Mouse (Mus musculus) limb, embryonic 10.5 days (tissue): Measurements from ENCODE around the gene Cep44. TPM values are rescaled to one million over a fixed set of nuclear protein-coding genes. Genes with fewer than 3 reads are reported as not detected.

ENCODE experiments used
- DNase-seq: peaks from one replicate; pipeline ENCODE4 v3.0.0-alpha.2; 2017; ENCODE audit warnings: low spot score
- H3K27ac ChIP-seq: fragments of 300-500 bp; sonication (generic); 2 replicates; pipeline ENCODE4 v1.5.1; 2016; ENCODE audit warnings: mild to moderate bottlenecking
- H3K27me3 ChIP-seq: fragments of 300-500 bp; sonication (generic); 2 replicates; pipeline ENCODE4 v1.6.1; 2016; ENCODE audit warnings: low read depth, mild to moderate bottlenecking; ENCODE audit not compliant: poor library complexity, severe bottlenecking
- H3K36me3 ChIP-seq: fragments of 300-500 bp; sonication (generic); 2 replicates; pipeline ENCODE4 v1.6.1; 2016; ENCODE audit warnings: mild to moderate bottlenecking, moderate library complexity
- H3K4me1 ChIP-seq: fragments of 300-500 bp; sonication (generic); 2 replicates; pipeline ENCODE4 v1.6.1; 2016
- H3K4me3 ChIP-seq: fragments of 300-500 bp; sonication (generic); 2 replicates; pipeline ENCODE4 v1.5.1; 2016; ENCODE audit warnings: mild to moderate bottlenecking, moderate library complexity
- H3K9me3 ChIP-seq: fragments of 300-500 bp; sonication (generic); replicated peaks from 2 replicates; pipeline ENCODE4 v1.6.1; 2016; ENCODE audit warnings: mild to moderate bottlenecking
- WGBS: fragments of 180-500 bp; shearing (Covaris S2); methylation state at CpG from one replicate; pipeline ENCODE4 v1.1.7; 2016; 5-methylcytosine and 5-hydroxymethylcytosine counted together
- polyA plus RNA-seq: library from polyadenylated mRNA; unstranded; fragments of >200 nt; fragmentation: Nextera tagmentation; extraction: Ambion mirVana; gene quantifications from 2 replicates; pipeline ENCODE4 v1.2.1, GENCODE M21; 2016

Cep44 gene
- polyA plus RNA-seq: 38.3 and 43.2 TPM in 2 replicates

DNA sequence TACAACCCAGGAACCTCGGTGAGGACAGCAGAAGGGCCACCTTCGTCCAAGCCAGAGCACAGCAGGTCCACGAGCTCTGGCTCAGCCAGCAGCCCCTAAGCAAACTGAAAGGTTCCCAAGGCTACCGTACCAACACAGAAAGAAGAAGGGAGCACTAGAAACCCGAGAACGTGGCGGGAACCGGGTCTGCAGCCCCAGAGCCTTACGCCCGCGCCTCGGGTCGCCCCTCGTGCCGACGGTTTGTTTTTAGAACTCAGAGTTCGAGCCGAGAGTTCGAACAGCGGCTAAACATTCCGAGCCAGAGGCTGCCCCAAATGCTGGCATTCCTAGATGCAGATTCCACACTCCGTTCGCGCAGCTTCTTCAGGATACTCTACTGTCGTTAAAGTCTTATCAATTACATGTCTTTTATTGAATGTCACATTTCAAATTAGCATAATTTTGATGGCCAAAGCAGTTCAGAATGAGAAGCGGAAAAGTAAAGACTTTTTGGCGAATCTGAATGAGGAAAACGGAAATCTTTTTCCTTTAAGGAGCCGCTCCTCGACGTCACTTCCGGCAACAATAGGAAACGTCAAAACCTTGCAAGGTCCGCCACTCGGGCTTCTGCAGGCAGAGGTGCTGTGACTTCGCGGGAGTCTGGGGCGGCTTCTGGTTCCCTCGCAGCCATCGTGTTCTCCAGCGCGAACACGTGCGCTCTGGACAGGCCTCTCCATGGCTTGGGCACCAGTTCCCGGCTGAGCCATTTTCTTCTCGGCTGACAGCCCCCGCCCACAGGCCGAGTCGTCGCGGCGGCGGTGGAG is at the start of gene Cep44, which contains the start of gene Fbxo8:
TSS of gene Cep44 (minus strand) at position 490 of the 803 bp plus-strand sequence.
TSS of gene Fbxo8 (plus strand) at position 533 of the 803 bp plus-strand sequence.
- peaks cover 14% of the 10 kb centered on the region for H3K4me1 ChIP-seq
- peak within 1 kb of the TSS; percentile 93 for H3K27ac ChIP-seq
- H3K9me3 ChIP-seq: no peaks in the 10 kb centered on the region
- WGBS: under 1% methylated on average over 53 of the region's 53 CpGs
- peaks cover 8% of the 10 kb centered on the region; the same call in 1 of the 2 replicates for H3K36me3 ChIP-seq
- DNase-seq: peak; percentile 84
- peak within 1 kb of the TSS; percentile 91 for H3K4me3 ChIP-seq
- H3K27me3 ChIP-seq: no peaks in the 10 kb centered on the region

DNA sequence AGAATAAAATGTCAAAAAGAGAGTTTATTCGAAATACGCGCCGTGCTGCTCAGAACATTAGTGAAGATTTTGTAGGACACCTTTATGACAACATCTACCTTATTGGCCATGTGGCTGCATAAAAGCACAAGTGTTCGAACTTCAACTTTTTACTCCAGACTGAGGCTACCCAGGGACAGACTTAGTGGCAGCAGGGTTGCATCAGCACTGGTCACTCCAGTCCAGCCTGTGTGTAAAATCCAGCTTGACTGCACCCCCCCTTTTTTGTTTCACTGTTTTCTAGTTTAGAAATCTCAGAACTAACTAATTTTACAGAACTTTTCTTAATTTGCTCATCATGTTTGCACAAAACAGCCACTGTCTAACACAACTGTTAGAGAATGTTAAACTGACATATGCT is 40.7 kb upstream of the Cep44 start:
- H3K4me1 ChIP-seq: no peaks in the 10 kb centered on the region
- H3K27ac ChIP-seq: no peak overlapping the region
- 96% methylated on average over 5 of the region's 5 CpGs for WGBS
- H3K4me3 ChIP-seq: no peak overlapping the region
- no peaks in the 10 kb centered on the region for H3K9me3 ChIP-seq
- no peak for DNase-seq
- H3K36me3 ChIP-seq: peaks cover 10% of the 10 kb centered on the region; the same call in 1 of the 2 replicates
- no peaks in the 10 kb centered on the region for H3K27me3 ChIP-seq

DNA sequence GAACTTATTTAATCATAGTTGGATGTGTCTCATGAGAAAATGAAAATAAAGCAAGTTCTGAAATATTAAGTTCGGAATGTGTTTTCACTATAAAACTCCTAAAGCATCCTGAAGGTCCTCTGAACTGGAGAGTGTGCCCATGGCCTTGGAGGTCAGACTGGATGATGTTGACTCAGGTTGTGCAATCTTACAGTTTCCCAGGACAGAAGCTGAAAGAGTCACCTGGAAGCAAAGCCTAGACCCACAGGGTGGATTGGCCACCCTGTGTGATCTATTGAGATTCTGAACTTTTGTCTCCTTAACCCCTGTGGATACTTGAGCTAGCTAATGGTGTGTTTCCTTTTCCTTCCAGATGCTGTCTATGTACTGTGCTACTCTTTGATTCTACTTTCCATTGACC is 40.2 kb upstream of the Cep44 start:
- no peaks in the 10 kb centered on the region for H3K4me1 ChIP-seq
- H3K27me3 ChIP-seq: no peaks in the 10 kb centered on the region
- no peak for DNase-seq
- peaks cover 10% of the 10 kb centered on the region; the same call in 1 of the 2 replicates for H3K36me3 ChIP-seq
- no peak overlapping the region for H3K4me3 ChIP-seq
- H3K27ac ChIP-seq: no peak overlapping the region
- H3K9me3 ChIP-seq: no peaks in the 10 kb centered on the region
- 97% methylated on average over 1 of the region's 1 CpGs for WGBS

GRCm38 (mm10) chr8:56589004-56589403 is 38.2 kb upstream of the Cep44 start:
- Histone ChIP-seq H3K4me1 (no peaks in the 10 kb centered on the region), H3K4me3 (no peak overlapping the region), H3K36me3 (peaks cover 10% of the 10 kb centered on the region; the same call in 1 of the 2 replicates), H3K9me3 (no peaks in the 10 kb centered on the region), H3K27me3 (no peaks in the 10 kb centered on the region), H3K27ac (no peak overlapping the region)
- DNase-seq: no peak
- 64% methylated on average over 2 of the region's 2 CpGs for WGBS

DNA sequence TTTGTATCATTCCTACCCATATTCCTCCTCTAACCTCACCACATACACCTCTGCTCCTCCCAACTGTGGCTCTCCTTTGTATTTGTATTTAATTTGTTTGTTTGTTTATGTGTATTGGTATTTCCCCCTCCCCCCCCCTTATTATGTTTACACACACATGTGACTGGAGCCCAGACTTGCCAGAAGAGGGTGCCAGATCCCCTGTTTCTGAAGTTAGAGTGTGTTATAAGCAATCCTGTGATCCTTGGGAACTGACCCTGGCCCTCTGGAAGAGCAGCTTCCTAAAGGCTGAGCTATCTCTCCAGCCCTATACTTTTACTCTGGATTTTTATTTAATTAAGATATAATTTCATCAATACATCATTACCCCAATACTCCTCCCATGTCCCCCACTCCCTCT is 32.0 kb upstream of the Cep44 start:
- no peaks in the 10 kb centered on the region for H3K9me3 ChIP-seq
- H3K4me1 ChIP-seq: no peaks in the 10 kb centered on the region
- no peak for DNase-seq

DNA sequence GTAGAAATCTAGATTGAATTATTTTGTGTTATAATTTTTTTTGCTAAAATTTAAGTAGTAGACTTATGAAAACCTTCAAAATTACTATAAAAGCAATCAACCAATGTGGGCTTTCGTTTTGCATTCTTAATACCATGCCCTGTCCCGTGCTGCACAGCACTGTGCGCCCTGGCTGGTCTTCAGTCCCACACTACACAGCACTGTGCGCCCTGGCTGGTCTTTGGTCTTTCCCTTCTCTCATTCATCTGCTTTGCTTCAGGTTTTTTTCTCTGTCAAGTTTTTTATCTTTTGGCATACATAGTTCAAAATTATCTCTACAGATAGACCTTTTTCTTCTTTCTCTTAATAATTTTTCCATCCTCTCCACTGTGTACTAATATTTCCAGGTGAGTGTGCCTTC is 30.1 kb upstream of the Cep44 start:
- WGBS: 93% methylated on average over 4 of the region's 4 CpGs

More for the DNA sequence above, 32.0 kb upstream of the Cep44 start:
- Histone ChIP-seq H3K27ac (no peak overlapping the region), H3K4me3 (no peak overlapping the region), H3K36me3 (no peaks in the 10 kb centered on the region), H3K27me3 (no peaks in the 10 kb centered on the region)

GRCm38 (mm10) chr8:56566856-56567255 is 16.0 kb upstream of the Cep44 start:
- Histone ChIP-seq H3K27me3 (no peaks in the 10 kb centered on the region), H3K4me3 (no peak overlapping the region), H3K36me3 (peaks cover 3% of the 10 kb centered on the region; the same call in 1 of the 2 replicates), H3K27ac (no peak overlapping the region), H3K9me3 (no peaks in the 10 kb centered on the region), H3K4me1 (no peaks in the 10 kb centered on the region)
- DNase-seq: no peak
- whole genome bisulfite sequencing: 91% methylated on average over 9 of the region's 9 CpGs

More for the DNA sequence above, 30.1 kb upstream of the Cep44 start:
- Histone ChIP-seq H3K36me3 (no peaks in the 10 kb centered on the region), H3K27me3 (no peaks in the 10 kb centered on the region), H3K4me1 (no peaks in the 10 kb centered on the region), H3K9me3 (no peaks in the 10 kb centered on the region), H3K4me3 (no peak overlapping the region), H3K27ac (no peak overlapping the region)
- no peak for DNase-seq

- H3K36me3 ChIP-seq: peaks cover 3% of the 10 kb centered on the region; the same call in 1 of the 2 replicates
- no peaks in the 10 kb centered on the region for H3K27me3 ChIP-seq
- no peak for DNase-seq
- WGBS: 88% methylated on average over 4 of the region's 4 CpGs
- H3K9me3 ChIP-seq: no peaks in the 10 kb centered on the region
- no peaks in the 10 kb centered on the region for H3K4me1 ChIP-seq
- no peak overlapping the region for H3K27ac ChIP-seq
- H3K4me3 ChIP-seq: no peak overlapping the region
Observed at GRCm38 (mm10) chr8:56564399-56565047, 13.7 kb upstream of the Cep44 start.

- no peak overlapping the region for H3K27ac ChIP-seq
- H3K9me3 ChIP-seq: no peaks in the 10 kb centered on the region
- no peak for DNase-seq
- 76% methylated on average over 5 of the region's 5 CpGs for WGBS
- H3K4me3 ChIP-seq: no peak overlapping the region
- no peaks in the 10 kb centered on the region for H3K36me3 ChIP-seq
- H3K4me1 ChIP-seq: peaks cover 25% of the 10 kb centered on the region
- no peaks in the 10 kb centered on the region for H3K27me3 ChIP-seq
Observed at GRCm38 (mm10) chr8:56552551-56553103, 1.8 kb upstream of the Cep44 start.

GRCm38 (mm10) chr8:56552045-56552444 is 1.2 kb upstream of the Cep44 start:
- Histone ChIP-seq H3K4me3 (peak overlapping the region; percentile 91), H3K4me1 (peaks cover 20% of the 10 kb centered on the region), H3K9me3 (no peaks in the 10 kb centered on the region), H3K27ac (peak overlapping the region; percentile 93; the same call in 1 of the 2 replicates), H3K36me3 (0 out of 2 replicates have a peak, but pooled peaks cover 3% of the 10 kb centered on the region), H3K27me3 (no peaks in the 10 kb centered on the region)
- WGBS: 34% methylated on average over 10 of the region's 10 CpGs
- no peak for DNase-seq

DNA sequence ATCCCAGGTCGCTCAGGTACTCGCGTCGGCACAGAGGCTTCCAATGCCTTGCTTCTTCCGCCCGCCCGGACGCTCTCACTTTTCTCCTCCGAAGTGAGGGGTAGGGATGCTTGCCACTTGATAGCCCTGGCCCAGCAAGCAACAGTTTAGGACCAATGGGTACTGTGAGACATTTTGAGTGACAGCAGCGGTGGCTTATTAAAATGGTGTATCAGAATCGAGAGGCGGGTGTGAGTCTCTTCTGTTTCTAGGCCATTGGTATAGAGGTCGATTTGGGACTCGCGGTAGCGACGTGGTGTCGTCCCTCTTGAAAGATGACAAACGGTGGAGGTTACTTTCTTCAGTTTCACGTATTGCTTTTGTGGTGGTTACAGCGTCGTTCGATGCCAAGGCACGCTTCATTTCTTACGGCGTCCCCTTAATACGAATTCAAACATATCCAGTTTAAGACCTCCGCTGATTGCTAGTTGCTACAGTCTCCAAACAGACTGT is 560 bp upstream of the Cep44 start:
- Histone ChIP-seq H3K36me3 (0 out of 2 replicates have a peak, but pooled peaks cover 3% of the 10 kb centered on the region), H3K27me3 (no peaks in the 10 kb centered on the region), H3K27ac (peak overlapping the region; percentile 93), H3K4me3 (peak overlapping the region; percentile 91), H3K4me1 (peaks cover 19% of the 10 kb centered on the region), H3K9me3 (no peaks in the 10 kb centered on the region)
- WGBS: 1% methylated on average over 28 of the region's 28 CpGs
- no peak for DNase-seq

DNA sequence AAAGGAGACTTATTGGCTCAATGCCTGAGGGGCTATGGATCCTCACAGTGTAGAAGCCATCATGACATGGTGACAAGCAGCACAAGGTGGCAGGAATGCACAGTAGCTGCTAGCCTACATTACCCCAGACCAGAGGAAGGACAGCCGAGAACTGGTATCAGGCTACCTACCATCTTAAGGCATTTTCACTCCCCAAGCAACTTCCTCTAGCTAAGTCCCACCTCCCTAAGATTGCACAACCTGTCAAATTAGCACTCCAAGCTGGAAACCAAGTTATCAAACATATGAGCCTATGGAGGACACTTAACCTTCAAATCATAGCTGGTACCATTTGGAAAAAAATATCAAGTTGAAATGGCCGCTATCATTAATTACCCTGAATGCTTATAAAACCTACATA is 3.0 kb downstream of the Cep44 start:
- WGBS: 94% methylated on average over 2 of the region's 2 CpGs

More for the DNA sequence above, 3.0 kb downstream of the Cep44 start:
- no peaks in the 10 kb centered on the region for H3K27me3 ChIP-seq
- no peak overlapping the region for H3K4me3 ChIP-seq
- no peaks in the 10 kb centered on the region for H3K9me3 ChIP-seq
- peaks cover 32% of the 10 kb centered on the region for H3K36me3 ChIP-seq
- no peak overlapping the region for H3K27ac ChIP-seq
- no peak for DNase-seq
- H3K4me1 ChIP-seq: peaks cover 9% of the 10 kb centered on the region
